ENCODE assay signal across 41 mouse cellular contexts in genomic region chr13:33524629-33525028, GRCm38 (mm10). TPM values are rescaled to one million over a fixed set of nuclear protein-coding genes. Genes with fewer than 3 reads are reported as not detected.
"Had no signal": no experiment of that assay in that cellular context is flagged by ENCODE, and none has a peak within 500 bp of the region (broad histone marks: within the 10 kb centered on the region; RNA-seq: fewer than 3 reads in every experiment).

No protein-coding gene starts in this region.

- H3K4me3 ChIP-seq: heart, adult 2 months; heart, embryonic 10.5 days; heart, embryonic 12.5 days; heart, embryonic 13.5 days; heart, embryonic 15.5 days; hindbrain, embryonic 10.5 days; hindbrain, embryonic 12.5 days; hindbrain, embryonic 13.5 days; hindbrain, embryonic 15.5 days; kidney, embryonic 15.5 days; layer of hippocampus, adult 2 months; left cerebral cortex, adult 2 months had no signal

- H3K4me1 ChIP-seq: heart, embryonic 10.5 days; heart, embryonic 12.5 days; heart, embryonic 13.5 days; heart, embryonic 15.5 days; hindbrain, embryonic 10.5 days; hindbrain, embryonic 12.5 days; hindbrain, embryonic 13.5 days; hindbrain, embryonic 15.5 days; kidney, embryonic 15.5 days had no signal

- H3K27me3 ChIP-seq: heart, embryonic 12.5 days; heart, embryonic 13.5 days; heart, embryonic 15.5 days; hindbrain, embryonic 12.5 days; hindbrain, embryonic 13.5 days; hindbrain, embryonic 15.5 days; kidney, embryonic 15.5 days had no signal

- H3K36me3 ChIP-seq: heart, embryonic 10.5 days; heart, embryonic 12.5 days; heart, embryonic 13.5 days; heart, embryonic 15.5 days; hindbrain, embryonic 10.5 days; hindbrain, embryonic 12.5 days; hindbrain, embryonic 13.5 days; hindbrain, embryonic 15.5 days; kidney, embryonic 15.5 days had no signal

- H3K27ac ChIP-seq: heart, adult 2 months; heart, embryonic 10.5 days; heart, embryonic 13.5 days; heart, embryonic 15.5 days; hindbrain, embryonic 10.5 days; hindbrain, embryonic 12.5 days; hindbrain, embryonic 13.5 days; hindbrain, embryonic 14.5 days; hindbrain, embryonic 15.5 days; hindbrain, postnatal 0 days; kidney, embryonic 15.5 days; kidney, postnatal 0 days; layer of hippocampus, adult 2 months; left cerebral cortex, adult 2 months had no signal

- H3K4me2 ChIP-seq: heart, embryonic 11.5 days; heart, embryonic 12.5 days; heart, embryonic 13.5 days; heart, embryonic 15.5 days; hindbrain, embryonic 12.5 days; hindbrain, embryonic 13.5 days; hindbrain, embryonic 14.5 days; hindbrain, embryonic 15.5 days; kidney, embryonic 15.5 days had no signal

- DNase-seq: heart, adult 2 months; heart, postnatal 10 days; heart, postnatal 14 days; heart, postnatal 36 days; heart, postnatal 4 days; kidney, adult 11 months; kidney, adult 18-20 months; kidney, adult 2 months; kidney, adult 8-10 months; kidney, adult 9 months; kidney, postnatal 10 days; kidney, postnatal 14 days; kidney, postnatal 25 days; kidney, postnatal 36 days; kidney, postnatal 4 days; layer of hippocampus, adult 9-11 months; layer of hippocampus, postnatal 36 days had no signal

- H3K9ac ChIP-seq: heart, embryonic 12.5 days; heart, embryonic 13.5 days; heart, embryonic 15.5 days; hindbrain, embryonic 12.5 days; hindbrain, embryonic 13.5 days; hindbrain, embryonic 14.5 days; hindbrain, embryonic 15.5 days; kidney, embryonic 15.5 days had no signal

- ATAC-seq: hindbrain, embryonic 16.5 days; hindbrain, postnatal 0 days; inflammation-experienced regulatory T-cells, adult 6 months had no signal

- H3K9me3 ChIP-seq: heart, embryonic 15.5 days had no signal

RNA-seq across cellular contexts. Expression of gene Serpinb9g, which starts 40.0 kb away (rescaled TPM):
- polyA plus RNA-seq: heart, adult 2 months; heart, embryonic 10.5 days; heart, embryonic 11.5 days; heart, embryonic 12.5 days; heart, embryonic 13.5 days; heart, embryonic 14.5 days; heart, embryonic 15.5 days; heart, embryonic 16.5 days; heart, postnatal 0 days; hindbrain, embryonic 10.5 days; hindbrain, embryonic 11.5 days; hindbrain, embryonic 12.5 days; hindbrain, embryonic 13.5 days; hindbrain, embryonic 14.5 days; hindbrain, embryonic 15.5 days; hindbrain, embryonic 16.5 days; hindbrain, postnatal 0 days; kidney, adult 2 months; kidney, embryonic 14.5 days; kidney, embryonic 15.5 days; kidney, embryonic 16.5 days; kidney, postnatal 0 days; large intestine, adult 2 months had no signal
